Mouse (Mus musculus) midbrain, embryonic 11.5 days (tissue): ENCODE measurements around the gene Copg2. TPM values are rescaled to one million over a fixed set of nuclear protein-coding genes. Genes with fewer than 3 reads are reported as not detected.
A peak's percentile ranks its signal among the peaks of the same experiment; 100 is the strongest.

Experiments used
- ATAC-seq: fragments of 200-750 bp; cut with Nextera tagmentation; 2 replicates; pipeline ENCODE4 v1.8.0; 2017; ENCODE audit warnings: moderate TSS enrichment, moderate library complexity; ENCODE audit not compliant: low FRiP score
- DNase-seq: peaks from one replicate; pipeline ENCODE4 v3.0.0; 2015; ENCODE audit warnings: low spot score; ENCODE audit errors: missing footprints
- H3K27ac ChIP-seq: fragments of 300-500 bp; sonication (generic); 2 replicates; pipeline ENCODE4 v1.5.1; 2014; ENCODE audit warnings: low read depth, low read length
- H3K27me3 ChIP-seq: fragments of 300-500 bp; sonication (generic); 2 replicates; pipeline ENCODE4 v1.6.1; 2014; ENCODE audit warnings: mild to moderate bottlenecking, low read length, moderate library complexity, mixed read lengths; ENCODE audit not compliant: control insufficient read depth, insufficient read depth
- H3K36me3 ChIP-seq: fragments of 300-500 bp; sonication (generic); 2 replicates; pipeline ENCODE4 v1.6.1; 2014; ENCODE audit warnings: mild to moderate bottlenecking, low read length, moderate library complexity, mixed read lengths; ENCODE audit not compliant: control insufficient read depth, insufficient read depth
- H3K4me1 ChIP-seq: fragments of 300-500 bp; sonication (generic); 2 replicates; pipeline ENCODE4 v1.6.1; 2014; ENCODE audit warnings: low read length; ENCODE audit not compliant: control insufficient read depth, insufficient read depth
- H3K4me2 ChIP-seq: fragments of 300-500 bp; sonication (generic); 2 replicates; pipeline ENCODE4 v1.6.1; 2014; ENCODE audit warnings: mild to moderate bottlenecking, moderate library complexity
- H3K4me3 ChIP-seq: fragments of 300-500 bp; sonication (generic); 2 replicates; pipeline ENCODE4 v1.5.1; 2014; ENCODE audit warnings: low read depth, low read length
- H3K9ac ChIP-seq: fragments of 300-500 bp; sonication (generic); 2 replicates; pipeline ENCODE4 v1.6.1; 2014; ENCODE audit warnings: low read length
- H3K9me3 ChIP-seq: fragments of 300-500 bp; sonication (generic); 2 replicates; pipeline ENCODE4 v1.6.1; 2016; ENCODE audit warnings: low read length; ENCODE audit not compliant: control insufficient read depth
- WGBS: fragments of 180-500 bp; shearing (Covaris S2); extraction: QIAGEN DNeasy Blood & Tissue Kit; methylation state at CpG from one replicate; pipeline ENCODE4 v1.1.7; 2014; 5-methylcytosine and 5-hydroxymethylcytosine counted together
- polyA plus RNA-seq: library from polyadenylated mRNA; unstranded; fragments of >200 nt; fragmentation: Nextera tagmentation; extraction: Ambion mirVana; gene quantifications from 2 replicates; pipeline ENCODE4 v1.2.1, GENCODE M21; 2014

Gene Copg2
- polyA plus RNA-seq, 1 experiment from 2014 or later: 42.0 TPM

GRCm38 (mm10) chr6:30897520-30897919 lies 926 bp upstream of the Copg2 start:
- Histone ChIP-seq H3K9ac (no peak overlapping the region), H3K27ac (no peak overlapping the region), H3K4me3 (no peak overlapping the region), H3K4me1 (peaks cover 8% of the 10 kb centered on the region), H3K4me2 (no peak overlapping the region), H3K36me3 (no peaks in the 10 kb centered on the region), H3K9me3 (no peaks in the 10 kb centered on the region), H3K27me3 (no peaks in the 10 kb centered on the region)
- ATAC-seq (no peak), DNase-seq (no peak)
- 69% methylated on average over 6 of the region's 6 CpGs for WGBS

DNA sequence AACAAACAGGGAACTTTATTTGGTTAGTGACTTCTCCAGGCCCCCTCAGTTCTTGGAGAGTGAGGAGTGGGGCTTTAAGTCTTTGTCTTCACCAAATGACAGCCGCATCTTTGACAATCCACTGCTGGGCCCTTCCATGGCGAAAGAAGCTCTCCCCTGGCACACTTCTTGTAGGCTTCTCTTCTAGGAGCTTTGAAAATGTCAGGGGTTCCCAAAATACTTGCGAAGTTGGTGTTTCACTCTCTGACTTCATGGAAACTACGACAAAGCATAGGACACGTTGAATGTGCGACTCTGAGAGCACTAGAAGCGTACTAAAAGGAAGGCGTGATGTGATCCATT lies 363 bp upstream of the Copg2 start:
- peak overlapping the region; percentile 40 for H3K4me2 ChIP-seq
- ATAC-seq: no peak
- no peaks in the 10 kb centered on the region for H3K9me3 ChIP-seq
- H3K9ac ChIP-seq: peak overlapping the region; percentile 66
- H3K27ac ChIP-seq: no peak overlapping the region
- H3K4me3 ChIP-seq: peak overlapping the region; percentile 82
- no peaks in the 10 kb centered on the region for H3K36me3 ChIP-seq
- 20% methylated on average over 8 of the region's 8 CpGs for WGBS
- DNase-seq: no peak
- no peaks in the 10 kb centered on the region for H3K27me3 ChIP-seq
- H3K4me1 ChIP-seq: peaks cover 8% of the 10 kb centered on the region

GRCm38 (mm10) chr6:30895819-30896194 lies 787 bp downstream of the Copg2 start:
- ATAC-seq: no peak
- WGBS: 20% methylated on average over 3 of the region's 3 CpGs

GRCm38 (mm10) chr6:30893081-30893480 lies 3.5 kb downstream of the Copg2 start:
- Histone ChIP-seq H3K4me1 (peaks cover 8% of the 10 kb centered on the region), H3K4me3 (no peak overlapping the region), H3K27ac (no peak overlapping the region), H3K4me2 (no peak overlapping the region), H3K27me3 (no peaks in the 10 kb centered on the region), H3K36me3 (peaks cover 3% of the 10 kb centered on the region; the same call in 1 of the 2 replicates), H3K9ac (no peak overlapping the region), H3K9me3 (no peaks in the 10 kb centered on the region)
- ATAC-seq: no peak
- DNase-seq: no peak
- WGBS: 88% methylated on average over 4 of the region's 4 CpGs

More at GRCm38 (mm10) chr6:30895819-30896194, 787 bp downstream of the Copg2 start:
- H3K9ac ChIP-seq: peak overlapping the region; percentile 84
- peak overlapping the region; percentile 40 for H3K4me2 ChIP-seq
- peak overlapping the region; percentile 82 for H3K4me3 ChIP-seq
- H3K27ac ChIP-seq: peak overlapping the region; percentile 97
- H3K4me1 ChIP-seq: peaks cover 8% of the 10 kb centered on the region
- H3K36me3 ChIP-seq: no peaks in the 10 kb centered on the region
- no peaks in the 10 kb centered on the region for H3K9me3 ChIP-seq
- no peaks in the 10 kb centered on the region for H3K27me3 ChIP-seq
- no peak for DNase-seq

- no peak overlapping the region for H3K4me2 ChIP-seq
- DNase-seq (peak; percentile 49), ATAC-seq (no peak)
- H3K9me3 ChIP-seq: no peaks in the 10 kb centered on the region
- H3K9ac ChIP-seq: no peak overlapping the region
- H3K27me3 ChIP-seq: no peaks in the 10 kb centered on the region
- H3K4me1 ChIP-seq: peaks cover 6% of the 10 kb centered on the region; the same call in 1 of the 2 replicates
- H3K4me3 ChIP-seq: no peak overlapping the region
- no peak overlapping the region for H3K27ac ChIP-seq
- H3K36me3 ChIP-seq: peaks cover 3% of the 10 kb centered on the region; the same call in 1 of the 2 replicates
Observed at GRCm38 (mm10) chr6:30891761-30892160, 4.8 kb downstream of the Copg2 start.

DNA sequence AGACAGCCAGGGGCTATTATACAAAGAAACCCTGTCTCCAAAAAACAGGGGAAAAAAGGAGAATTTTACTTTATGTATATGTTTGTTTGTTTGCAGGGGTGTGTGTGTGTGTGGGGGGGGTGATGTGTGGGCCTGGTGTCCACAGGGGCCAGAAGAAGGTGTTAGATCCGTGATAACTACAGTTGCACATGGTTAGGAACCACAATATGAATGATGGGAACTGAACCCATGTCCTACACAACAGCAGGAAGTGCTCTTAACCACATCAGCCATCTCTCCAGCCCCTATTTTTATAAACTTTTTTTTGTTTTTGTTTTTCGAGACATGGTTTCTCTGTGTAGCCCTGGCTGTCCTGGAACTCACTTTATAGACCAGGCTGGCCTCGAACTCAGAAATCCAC lies 11.7 kb downstream of the Copg2 start:
- DNase-seq: peak; percentile 59
- ATAC-seq: no peak
- Histone ChIP-seq H3K27me3 (no peaks in the 10 kb centered on the region), H3K4me3 (no peak overlapping the region), H3K9ac (no peak overlapping the region), H3K27ac (no peak overlapping the region), H3K4me2 (no peak overlapping the region), H3K36me3 (peaks cover 3% of the 10 kb centered on the region), H3K9me3 (no peaks in the 10 kb centered on the region), H3K4me1 (no peaks in the 10 kb centered on the region)
- 90% methylated on average over 3 of the region's 3 CpGs for WGBS

DNA sequence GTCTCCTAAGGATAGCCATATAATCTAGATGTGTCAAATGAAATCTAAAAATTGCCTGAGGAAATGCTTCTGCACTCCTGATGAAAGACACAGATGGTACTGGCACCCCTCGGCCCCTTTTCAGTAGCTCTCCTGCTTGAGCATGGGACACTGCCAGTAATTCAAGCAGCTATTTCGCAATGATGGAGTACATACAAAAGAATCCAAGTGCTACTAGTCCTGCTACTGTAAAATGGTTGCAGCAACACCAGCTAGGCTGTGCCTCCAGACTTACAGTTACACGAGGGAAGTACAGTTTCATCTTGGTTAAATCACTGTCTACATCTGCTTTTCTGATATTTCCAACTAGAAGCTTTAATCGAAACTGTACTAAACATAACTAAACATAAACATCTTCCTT lies 13.1 kb downstream of the Copg2 start:
- ATAC-seq (no peak), DNase-seq (peak; percentile 65)
- H3K4me2 ChIP-seq: no peak overlapping the region
- H3K36me3 ChIP-seq: peaks cover 4% of the 10 kb centered on the region; the same call in 1 of the 2 replicates
- no peak overlapping the region for H3K27ac ChIP-seq
- no peaks in the 10 kb centered on the region for H3K4me1 ChIP-seq
- no peaks in the 10 kb centered on the region for H3K9me3 ChIP-seq
- H3K4me3 ChIP-seq: no peak overlapping the region
- H3K9ac ChIP-seq: no peak overlapping the region
- WGBS: 93% methylated on average over 4 of the region's 4 CpGs
- no peaks in the 10 kb centered on the region for H3K27me3 ChIP-seq

- no peak for DNase-seq
- Histone ChIP-seq H3K27me3 (no peaks in the 10 kb centered on the region), H3K9me3 (no peaks in the 10 kb centered on the region), H3K36me3 (0 out of 2 replicates have a peak, but pooled peaks cover 2% of the 10 kb centered on the region), H3K4me3 (no peak overlapping the region), H3K9ac (no peak overlapping the region), H3K4me2 (no peak overlapping the region), H3K4me1 (peaks cover 7% of the 10 kb centered on the region), H3K27ac (no peak overlapping the region)
- ATAC-seq: no peak
Observed at GRCm38 (mm10) chr6:30876661-30877060, 19.9 kb downstream of the Copg2 start.

- H3K9me3 ChIP-seq: no peaks in the 10 kb centered on the region
- no peak for ATAC-seq
- 95% methylated on average over 1 of the region's 1 CpGs for WGBS
Observed at GRCm38 (mm10) chr6:30866501-30866900, 30.1 kb downstream of the Copg2 start.

More at GRCm38 (mm10) chr6:30866501-30866900, 30.1 kb downstream of the Copg2 start:
- peak; percentile 82 for DNase-seq
- H3K27ac ChIP-seq: no peak overlapping the region
- no peaks in the 10 kb centered on the region for H3K36me3 ChIP-seq
- H3K4me1 ChIP-seq: no peaks in the 10 kb centered on the region
- no peak overlapping the region for H3K4me3 ChIP-seq
- H3K27me3 ChIP-seq: no peaks in the 10 kb centered on the region
- no peak overlapping the region for H3K4me2 ChIP-seq
- no peak overlapping the region for H3K9ac ChIP-seq
